Mouse (Mus musculus): Measurements from ENCODE around the gene Pomc. TPM values are rescaled to one million over a fixed set of nuclear protein-coding genes. Genes with fewer than 3 reads are reported as not detected.

The Pomc gene
- 2.7 TPM in 2 replicates for polyA plus RNA-seq (2015; fragmentation: Nextera tagmentation; extraction: Ambion mirVana)

GRCm38 (mm10) chr12:3954651-3955050 is at the start of gene Pomc:
Gene Pomc (plus strand): TSS chr12:3954951.

Other genes starting within 250 kb of the Pomc start
- 65.6 and 74.6 TPM in 2 replicates for gene Dnmt3a, start 148.9 kb upstream of the Pomc start, polyA plus RNA-seq (2015; fragmentation: Nextera tagmentation; extraction: Ambion mirVana)
- gene Efr3b, start 84.0 kb downstream of the Pomc start, polyA plus RNA-seq (2015; fragmentation: Nextera tagmentation; extraction: Ambion mirVana), result 1.1 and 2.0 TPM in 2 replicates
- 2.8 and 3.0 TPM in 2 replicates for gene Dnajc27, start 127.6 kb downstream of the Pomc start, polyA plus RNA-seq (2015; fragmentation: Nextera tagmentation; extraction: Ambion mirVana)
- 7.3 and 9.8 TPM in 2 replicates for gene Adcy3, start 178.2 kb downstream of the Pomc start, polyA plus RNA-seq (2015; fragmentation: Nextera tagmentation; extraction: Ambion mirVana)